Mouse (Mus musculus) CH12.LX (cell line): ENCODE measurements around the gene Aaas. TPM values are rescaled to one million over a fixed set of nuclear protein-coding genes. Genes with fewer than 3 reads are reported as not detected.

Experiments
- DNase-seq: peaks from one replicate; pipeline ENCODE4 v3.0.0-alpha.2; 2013; ENCODE audit errors: extremely low read depth
- H3K27ac ChIP-seq: 2 replicates; pipeline ENCODE4 v1.5.1; 2012; ENCODE audit warnings: low read depth, mild to moderate bottlenecking, control low read depth, moderate library complexity; ENCODE audit not compliant: insufficient read depth
- H3K27me3 ChIP-seq: replicated peaks from 2 replicates; pipeline ENCODE3; 2012; ENCODE audit warnings: inconsistent platforms
- H3K36me3 ChIP-seq, 2 experiments: replicated peaks in 1 of 2; 2 replicates each; pipeline versions ENCODE3 to v1.6.1; 2012; ENCODE audit warnings: inconsistent platforms in 1 of 2, low read length in 1 of 2, mild to moderate bottlenecking in 1 of 2, mixed read lengths in 1 of 2, moderate library complexity in 1 of 2; ENCODE audit not compliant: control insufficient read depth in 1 of 2, insufficient read depth in 1 of 2
- H3K4me1 ChIP-seq, 2 experiments: 2 replicates each; pipeline ENCODE4 v1.6.1; 2012; ENCODE audit warnings: inconsistent platforms in 1 of 2, moderate library complexity in 1 of 2; ENCODE audit not compliant: insufficient read depth in 2 of 2, control insufficient read depth in 1 of 2
- H3K4me2 ChIP-seq: 2 replicates; pipeline ENCODE4 v1.6.1; 2012; ENCODE audit warnings: low read depth, mild to moderate bottlenecking, control low read depth; ENCODE audit not compliant: poor library complexity, insufficient read depth, severe bottlenecking
- H3K4me3 ChIP-seq, 3 experiments: fragments of 150-350 bp in 1 of 3; sonication (generic) in 1 of 3; replicated peaks in 1 of 3; 2 replicates each; pipeline versions ENCODE3 to v1.5.1; 2011 to 2012; ENCODE audit warnings: low read depth in 2 of 3, low read length in 2 of 3, mild to moderate bottlenecking in 2 of 3, moderate library complexity in 2 of 3, control low read depth in 1 of 3, improper control_type of control experiment in 1 of 3, inconsistent platforms in 1 of 3, mixed read lengths in 1 of 3; ENCODE audit not compliant: poor library complexity in 1 of 3
- H3K79me2 ChIP-seq: replicated peaks from 2 replicates; pipeline ENCODE4 v1.6.1; 2012; ENCODE audit warnings: mild to moderate bottlenecking, moderate library complexity; ENCODE audit not compliant: control insufficient read depth, poor library complexity, insufficient read depth, severe bottlenecking; ENCODE audit errors: extremely low read depth
- H3K9ac ChIP-seq: 2 replicates; pipeline ENCODE4 v1.6.1; 2012; ENCODE audit warnings: low read depth, mild to moderate bottlenecking, control low read depth, moderate library complexity; ENCODE audit not compliant: insufficient read depth
- H3K9me3 ChIP-seq: replicated peaks from 2 replicates; pipeline ENCODE3; 2012; ENCODE audit warnings: low read length, inconsistent platforms, mixed read lengths
- BHLHE40 ChIP-seq: IDR thresholded peaks from 2 replicates; pipeline ENCODE4 v1.6.1; 2011; ENCODE audit warnings: mild to moderate bottlenecking, low read depth, low read length, improper control_type of control experiment
- CHD1 ChIP-seq: IDR thresholded peaks from 2 replicates; pipeline ENCODE4 v1.6.1; 2012; ENCODE audit warnings: low read depth, low read length, improper control_type of control experiment, inconsistent platforms
- CHD2 ChIP-seq: IDR thresholded peaks from 2 replicates; pipeline ENCODE4 v1.6.1; 2011; ENCODE audit warnings: low read length, improper control_type of control experiment
- CTCF ChIP-seq, 2 experiments: IDR thresholded peaks in 1 of 2; conservative IDR thresholded peaks in 1 of 2; 2 replicates each; pipeline ENCODE4 v1.5.1; 2011 to 2012; ENCODE audit warnings: low read depth in 2 of 2, low read length in 2 of 2, improper control_type of control experiment in 1 of 2, inconsistent platforms in 1 of 2, mild to moderate bottlenecking in 1 of 2, moderate library complexity in 1 of 2
- ELF1 ChIP-seq: IDR thresholded peaks from 2 replicates; pipeline ENCODE4 v1.6.1; 2014; ENCODE audit warnings: low read depth, mild to moderate bottlenecking, inconsistent platforms, low read length, improper control_type of control experiment
- EP300 ChIP-seq: IDR thresholded peaks from 2 replicates; pipeline ENCODE4 v1.6.1; 2011; ENCODE audit warnings: low read length, improper control_type of control experiment
- ETS1 ChIP-seq: conservative IDR thresholded peaks from 2 replicates; pipeline ENCODE4 v1.6.1; 2012; ENCODE audit warnings: low read depth, mild to moderate bottlenecking, inconsistent platforms, low read length, improper control_type of control experiment, moderate library complexity
- GABPA ChIP-seq: IDR thresholded peaks from 2 replicates; pipeline ENCODE4 v1.6.1; 2012; ENCODE audit warnings: low read depth, low read length, improper control_type of control experiment, inconsistent platforms; ENCODE audit not compliant: insufficient replicate concordance
- RAD21 ChIP-seq: IDR thresholded peaks from 2 replicates; pipeline ENCODE4 v1.6.1; 2011; ENCODE audit warnings: low read depth, mild to moderate bottlenecking, low read length, improper control_type of control experiment, moderate library complexity
- SMC3 ChIP-seq: IDR thresholded peaks from 2 replicates; pipeline ENCODE4 v1.6.1; 2011; ENCODE audit warnings: low read depth, low read length, improper control_type of control experiment
- USF2 ChIP-seq: conservative IDR thresholded peaks from 2 replicates; pipeline ENCODE4 v1.6.1; 2011; ENCODE audit warnings: low read depth, low read length, improper control_type of control experiment
- ZKSCAN1 ChIP-seq: IDR thresholded peaks from 2 replicates; pipeline ENCODE4 v1.6.1; 2012; ENCODE audit warnings: low read depth, inconsistent platforms, low read length, improper control_type of control experiment, borderline replicate concordance
- ZMIZ1 ChIP-seq: IDR thresholded peaks from 2 replicates; pipeline ENCODE4 v1.6.1; 2012; ENCODE audit warnings: low read depth, mild to moderate bottlenecking, inconsistent platforms, low read length, improper control_type of control experiment
- dilution Hi-C: fragments of 300-500 bp; cut with MboI; formaldehyde crosslinking; loops from 2 replicates; pipeline ENCODE4 v1.14.3; 2020; ENCODE audit warnings: low sequenced_read_pairs; ENCODE audit not compliant: extremely low pct_unique_long_range_greater_than_20kb, extremely low pct_ligation_motif_present
- in situ Hi-C: fragments of 300-500 bp; cut with MboI; formaldehyde crosslinking; loops from 3 replicates; pipeline ENCODE4 v1.14.3; 2019; ENCODE audit warnings: low sequenced_read_pairs, low pct_ligation_motif_present, low pct_unique_long_range_greater_than_20kb, mixed read lengths
- polyA plus RNA-seq: library from polyadenylated mRNA; unstranded; fragments of >175 nt; gene quantifications from 2 replicates; pipeline ENCODE4 v1.2.1, GENCODE M21; 2012; ENCODE audit warnings: low read depth; ENCODE audit not compliant: insufficient read length
- total RNA-seq, 2 experiments: library from RNA; depleted of rRNA; stranded (reverse); fragments of 300-350 nt in 1 of 2; fragments of >200 nt in 1 of 2; gene quantifications; 2 replicates each; pipeline ENCODE4 v1.2.3; 2012 to 2014

Gene Aaas
- total and polyA plus RNA-seq, 3 experiments, result 98.3 to 266 (median 126) TPM

DNA sequence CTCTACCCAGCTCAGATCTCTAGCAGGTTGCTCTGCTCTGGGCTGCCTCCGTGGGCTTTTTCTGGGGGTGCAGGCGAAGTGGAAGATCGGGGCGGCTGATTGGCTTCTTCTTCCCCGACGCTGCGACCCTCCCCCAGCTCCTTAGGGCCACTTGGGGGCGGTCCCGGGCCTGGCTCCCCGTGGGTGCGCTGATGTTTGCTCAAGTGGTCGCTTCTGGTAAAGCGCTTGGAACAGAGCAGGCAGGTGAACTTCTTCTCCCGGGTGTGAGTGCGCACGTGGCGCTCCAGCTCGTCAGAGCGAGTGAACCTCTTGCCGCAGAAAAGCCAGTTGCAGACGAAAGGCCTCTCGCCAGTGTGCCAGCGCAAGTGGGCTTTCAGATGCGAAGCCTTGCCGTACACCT is 7.6 kb upstream of the Aaas start:
- no peak for DNase-seq
- in situ Hi-C loops, result no loop called here
- Histone ChIP-seq H3K4me2 (no peak overlapping the region; the same call in 1 of the 2 replicates), H3K27ac (no peak overlapping the region), H3K79me2 (no peaks in the 10 kb centered on the region), H3K4me3 (no peak overlapping the region), H3K4me1 (peaks cover 7% of the 10 kb centered on the region in 2 experiments; a peak in 1 of 4 replicates), H3K9me3 (peaks cover 13% of the 10 kb centered on the region), H3K27me3 (peaks cover 53% of the 10 kb centered on the region), H3K9ac (no peak overlapping the region), H3K36me3 (no peaks in the 10 kb centered on the region)
- dilution Hi-C loops, result no loop called here
- TF ChIP-seq BHLHE40 (0 out of 2 replicates have a peak, but pooled peaks have one; percentile 16), ZMIZ1 (no peak), USF2 (no peak), CHD1 (no peak), ZKSCAN1 (no peak), CTCF (conservative IDR thresholded peaks at IDR 0.05 in 1 of 2, IDR thresholded peaks at IDR 0.05 in 1 of 2; ENCODE audit: low read depth in 2 of 2, low read length in 2 of 2) (0 out of 4 replicates have a peak, but pooled peaks of 1 of the 2 experiments have one; percentile 18)

DNA sequence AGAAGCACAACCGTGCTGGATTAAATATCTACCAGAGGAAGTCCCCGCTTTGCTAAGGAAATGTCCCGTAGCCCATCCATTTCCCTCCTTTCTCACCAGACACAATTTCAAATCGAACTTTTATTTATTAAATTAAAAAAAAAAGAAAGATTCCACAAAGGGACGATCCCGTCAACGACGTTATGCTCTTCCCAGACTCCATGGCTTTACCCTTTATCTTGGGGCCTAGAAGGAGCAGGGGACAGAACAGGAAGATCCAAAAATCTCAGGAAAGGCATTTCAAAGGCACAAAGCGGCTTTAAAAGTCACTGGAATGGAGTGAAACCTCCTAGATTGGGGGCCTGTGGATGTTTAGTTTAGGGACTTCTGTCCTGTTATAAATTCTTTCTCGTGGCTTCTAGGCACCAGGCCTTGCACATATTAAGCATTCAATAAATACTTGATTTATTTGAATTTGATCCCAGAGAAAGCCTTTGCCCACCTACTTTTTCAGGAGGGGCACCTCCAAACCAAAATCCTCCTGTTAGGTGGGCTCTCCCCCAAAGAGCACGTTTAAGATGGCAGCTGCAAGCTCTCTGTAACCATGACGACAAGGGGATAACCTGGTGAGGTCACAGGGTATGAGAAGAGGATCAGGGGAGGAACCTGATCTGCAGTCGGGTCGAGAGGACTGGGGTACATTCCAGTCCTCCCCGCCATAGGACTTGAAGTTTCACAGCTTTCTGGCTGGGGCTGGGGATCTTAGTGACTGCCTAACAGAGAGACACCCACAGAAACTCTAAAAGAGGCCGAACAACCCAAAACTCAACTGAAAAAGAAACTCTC is 6.1 kb upstream of the Aaas start:
- H3K9me3 ChIP-seq, result peaks cover 13% of the 10 kb centered on the region
- 0 out of 4 replicates have a peak, but pooled peaks cover 0 to 7% of the 10 kb centered on the region in 2 experiments for H3K4me1 ChIP-seq
- no peak overlapping the region for H3K9ac ChIP-seq
- H3K27ac ChIP-seq, result no peak overlapping the region
- DNase-seq, result no peak
- no peak overlapping the region for H3K4me2 ChIP-seq
- no peak overlapping the region for H3K4me3 ChIP-seq
- no peaks in the 10 kb centered on the region for H3K36me3 ChIP-seq
- dilution Hi-C loops (no loop called here), in situ Hi-C loops (no loop called here)
- H3K79me2 ChIP-seq, result no peaks in the 10 kb centered on the region
- H3K27me3 ChIP-seq, result peaks cover 42% of the 10 kb centered on the region
- no peak for TF ChIP-seq ELF1
- no peak for TF ChIP-seq SMC3
- TF ChIP-seq ETS1, result no peak
- TF ChIP-seq GABPA, result no peak
- no peak for TF ChIP-seq ZMIZ1
- no peak for TF ChIP-seq RAD21
- TF ChIP-seq CTCF (conservative IDR thresholded peaks at IDR 0.05 in 1 of 2, IDR thresholded peaks at IDR 0.05 in 1 of 2; ENCODE audit: low read depth in 2 of 2, low read length in 2 of 2), result no peak
- no peak for TF ChIP-seq USF2
- no peak for TF ChIP-seq BHLHE40
- TF ChIP-seq CHD2, result no peak
- no peak for TF ChIP-seq EP300
